Mouse (Mus musculus) midbrain, embryonic 12.5 days (tissue): ENCODE results near the gene Rps3. TPM values are rescaled to one million over a fixed set of nuclear protein-coding genes. Genes with fewer than 3 reads are reported as not detected.

Experiments
- ATAC-seq: fragments of 200-750 bp; cut with Nextera tagmentation; 2 replicates; pipeline ENCODE4 v1.8.0; 2017; ENCODE audit warnings: low read depth, moderate TSS enrichment, moderate library complexity; ENCODE audit not compliant: low FRiP score
- H3K27ac ChIP-seq: fragments of 300-500 bp; sonication (generic); replicated peaks from 2 replicates; pipeline ENCODE4 v1.5.1; 2016; ENCODE audit warnings: mild to moderate bottlenecking
- H3K27me3 ChIP-seq: fragments of 300-500 bp; sonication (generic); 2 replicates; pipeline ENCODE4 v1.6.1; 2016; ENCODE audit warnings: mild to moderate bottlenecking
- H3K36me3 ChIP-seq: fragments of 300-500 bp; sonication (generic); 2 replicates; pipeline ENCODE4 v1.6.1; 2016
- H3K4me1 ChIP-seq: fragments of 300-500 bp; sonication (generic); 2 replicates; pipeline ENCODE4 v1.6.1; 2016
- H3K4me2 ChIP-seq: fragments of 300-500 bp; sonication (generic); replicated peaks from 2 replicates; pipeline ENCODE4 v1.6.1; 2016; ENCODE audit warnings: mild to moderate bottlenecking, moderate library complexity
- H3K4me3 ChIP-seq: fragments of 300-500 bp; sonication (generic); 2 replicates; pipeline ENCODE4 v1.5.1; 2016; ENCODE audit warnings: mild to moderate bottlenecking
- H3K9ac ChIP-seq: fragments of 300-500 bp; sonication (generic); replicated peaks from 2 replicates; pipeline ENCODE4 v1.6.1; 2016; ENCODE audit warnings: mild to moderate bottlenecking, moderate library complexity
- H3K9me3 ChIP-seq: fragments of 300-500 bp; sonication (generic); 2 replicates; pipeline ENCODE4 v1.6.1; 2016; ENCODE audit warnings: mild to moderate bottlenecking
- WGBS: fragments of 180-500 bp; shearing (Covaris S2); methylation state at CpG from one replicate; pipeline ENCODE4 v1.1.7; 2016; 5-methylcytosine and 5-hydroxymethylcytosine counted together
- polyA plus RNA-seq: library from polyadenylated mRNA; unstranded; fragments of >200 nt; fragmentation: Nextera tagmentation; extraction: Ambion mirVana; gene quantifications from 2 replicates; pipeline ENCODE4 v1.2.1, GENCODE M21; 2016

The Rps3 gene
- polyA plus RNA-seq, 1 experiment from 2014 or later = 555 TPM

- no peak overlapping the region for H3K27ac ChIP-seq
- no peaks in the 10 kb centered on the region for H3K36me3 ChIP-seq
- 0 out of 2 replicates have a peak, but pooled peaks cover 5% of the 10 kb centered on the region for H3K27me3 ChIP-seq
- H3K4me1 ChIP-seq = no peaks in the 10 kb centered on the region
- no peak overlapping the region for H3K4me2 ChIP-seq
- H3K9ac ChIP-seq = no peak overlapping the region
- no peak for ATAC-seq
- no peak overlapping the region for H3K4me3 ChIP-seq
- 0 out of 2 replicates have a peak, but pooled peaks cover 2% of the 10 kb centered on the region for H3K9me3 ChIP-seq
Observed at GRCm38 (mm10) chr7:99504556-99504955, 21.0 kb upstream of the Rps3 start.

- WGBS = 45% methylated on average over 1 of the region's 1 CpGs
- no peaks in the 10 kb centered on the region for H3K9me3 ChIP-seq
- no peaks in the 10 kb centered on the region for H3K36me3 ChIP-seq
- H3K27ac ChIP-seq = no peak overlapping the region
- H3K27me3 ChIP-seq = 0 out of 2 replicates have a peak, but pooled peaks cover 8% of the 10 kb centered on the region
- no peak overlapping the region for H3K4me2 ChIP-seq
- no peak overlapping the region for H3K4me3 ChIP-seq
- no peak overlapping the region for H3K9ac ChIP-seq
- H3K4me1 ChIP-seq = no peaks in the 10 kb centered on the region
- no peak for ATAC-seq
Observed at GRCm38 (mm10) chr7:99501148-99501547, 17.6 kb upstream of the Rps3 start.

GRCm38 (mm10) chr7:99500655-99501054 lies 17.1 kb upstream of the Rps3 start:
- 30% methylated on average over 5 of the region's 5 CpGs for WGBS

GRCm38 (mm10) chr7:99500201-99500600 lies 16.7 kb upstream of the Rps3 start:
- H3K4me2 ChIP-seq = no peak overlapping the region
- 0 out of 2 replicates have a peak, but pooled peaks cover 2% of the 10 kb centered on the region for H3K9me3 ChIP-seq
- peak; percentile 65 for ATAC-seq
- H3K27me3 ChIP-seq = 0 out of 2 replicates have a peak, but pooled peaks cover 8% of the 10 kb centered on the region
- no peak overlapping the region for H3K9ac ChIP-seq
- 6% methylated on average over 8 of the region's 8 CpGs for WGBS
- no peaks in the 10 kb centered on the region for H3K4me1 ChIP-seq
- no peaks in the 10 kb centered on the region for H3K36me3 ChIP-seq
- H3K27ac ChIP-seq = no peak overlapping the region
- H3K4me3 ChIP-seq = no peak overlapping the region

More at GRCm38 (mm10) chr7:99500655-99501054, 17.1 kb upstream of the Rps3 start:
- Histone ChIP-seq H3K9me3 (0 out of 2 replicates have a peak, but pooled peaks cover 2% of the 10 kb centered on the region), H3K36me3 (no peaks in the 10 kb centered on the region), H3K4me1 (no peaks in the 10 kb centered on the region), H3K4me2 (no peak overlapping the region), H3K27ac (no peak overlapping the region), H3K9ac (no peak overlapping the region), H3K27me3 (0 out of 2 replicates have a peak, but pooled peaks cover 8% of the 10 kb centered on the region), H3K4me3 (no peak overlapping the region)
- no peak for ATAC-seq

- Histone ChIP-seq H3K4me1 (no peaks in the 10 kb centered on the region), H3K36me3 (no peaks in the 10 kb centered on the region), H3K9ac (no peak overlapping the region), H3K27ac (no peak overlapping the region), H3K4me3 (no peak overlapping the region), H3K4me2 (no peak overlapping the region), H3K9me3 (0 out of 2 replicates have a peak, but pooled peaks cover 2% of the 10 kb centered on the region), H3K27me3 (0 out of 2 replicates have a peak, but pooled peaks cover 8% of the 10 kb centered on the region)
- 65% methylated on average over 1 of the region's 1 CpGs for WGBS
- no peak for ATAC-seq
Observed at GRCm38 (mm10) chr7:99499128-99499527, 15.6 kb upstream of the Rps3 start.

GRCm38 (mm10) chr7:99489708-99490107 lies 6.2 kb upstream of the Rps3 start:
- H3K27me3 ChIP-seq = peaks cover 17% of the 10 kb centered on the region
- H3K27ac ChIP-seq = no peak overlapping the region
- no peak for ATAC-seq
- no peak overlapping the region for H3K4me2 ChIP-seq
- H3K9ac ChIP-seq = no peak overlapping the region
- H3K4me3 ChIP-seq = no peak overlapping the region
- no peaks in the 10 kb centered on the region for H3K36me3 ChIP-seq
- H3K4me1 ChIP-seq = no peaks in the 10 kb centered on the region
- H3K9me3 ChIP-seq = peaks cover 6% of the 10 kb centered on the region; the same call in 1 of the 2 replicates
- 78% methylated on average over 5 of the region's 5 CpGs for WGBS

GRCm38 (mm10) chr7:99484679-99485078 lies 1.1 kb upstream of the Rps3 start:
- Histone ChIP-seq H3K9ac (no peak overlapping the region), H3K9me3 (no peaks in the 10 kb centered on the region), H3K27ac (no peak overlapping the region), H3K27me3 (peaks cover 17% of the 10 kb centered on the region), H3K4me2 (no peak overlapping the region), H3K4me1 (peaks cover 30% of the 10 kb centered on the region), H3K4me3 (no peak overlapping the region), H3K36me3 (peaks cover 27% of the 10 kb centered on the region)
- 88% methylated on average over 1 of the region's 1 CpGs for WGBS
- no peak for ATAC-seq

- H3K36me3 ChIP-seq = peaks cover 35% of the 10 kb centered on the region
- peak; percentile 50 for ATAC-seq
- no peaks in the 10 kb centered on the region for H3K9me3 ChIP-seq
- no peak overlapping the region for H3K27ac ChIP-seq
- peak overlapping the region; percentile 89 for H3K4me3 ChIP-seq
- H3K4me1 ChIP-seq = peaks cover 30% of the 10 kb centered on the region
- no peak overlapping the region for H3K9ac ChIP-seq
- whole genome bisulfite sequencing = 45% methylated on average over 8 of the region's 8 CpGs
- peak overlapping the region; percentile 89 for H3K4me2 ChIP-seq
- H3K27me3 ChIP-seq = peaks cover 17% of the 10 kb centered on the region
Observed at GRCm38 (mm10) chr7:99483924-99484319, 384 bp upstream of the Rps3 start.

GRCm38 (mm10) chr7:99482637-99483036 lies 901 bp downstream of the Rps3 start:
- 8% methylated on average over 6 of the region's 6 CpGs for WGBS
- H3K27me3 ChIP-seq = peaks cover 14% of the 10 kb centered on the region
- H3K27ac ChIP-seq = peak overlapping the region; percentile 81
- peak overlapping the region; percentile 95 for H3K9ac ChIP-seq
- H3K36me3 ChIP-seq = peaks cover 48% of the 10 kb centered on the region
- no peak for ATAC-seq
- H3K4me3 ChIP-seq = peak overlapping the region; percentile 89
- peak overlapping the region; percentile 89 for H3K4me2 ChIP-seq
- H3K9me3 ChIP-seq = no peaks in the 10 kb centered on the region
- H3K4me1 ChIP-seq = peaks cover 34% of the 10 kb centered on the region

GRCm38 (mm10) chr7:99477235-99477634 lies 6.3 kb downstream of the Rps3 start:
- peaks cover 38% of the 10 kb centered on the region for H3K4me1 ChIP-seq
- peaks cover 88% of the 10 kb centered on the region for H3K36me3 ChIP-seq
- no peak overlapping the region for H3K4me2 ChIP-seq
- no peaks in the 10 kb centered on the region for H3K27me3 ChIP-seq
- no peak overlapping the region for H3K27ac ChIP-seq
- WGBS = 84% methylated on average over 5 of the region's 5 CpGs
- H3K9ac ChIP-seq = no peak overlapping the region
- no peak overlapping the region for H3K4me3 ChIP-seq
- ATAC-seq = no peak
- no peaks in the 10 kb centered on the region for H3K9me3 ChIP-seq

GRCm38 (mm10) chr7:99476558-99477114 lies 6.9 kb downstream of the Rps3 start:
- Histone ChIP-seq H3K4me3 (no peak overlapping the region), H3K9ac (no peak overlapping the region), H3K36me3 (peaks cover 88% of the 10 kb centered on the region), H3K27me3 (no peaks in the 10 kb centered on the region), H3K4me2 (no peak overlapping the region), H3K9me3 (no peaks in the 10 kb centered on the region), H3K4me1 (peaks cover 32% of the 10 kb centered on the region), H3K27ac (peak overlapping the region; percentile 84)
- ATAC-seq = no peak
- 52% methylated on average over 3 of the region's 3 CpGs for WGBS

- no peak overlapping the region for H3K4me3 ChIP-seq
- H3K4me2 ChIP-seq = no peak overlapping the region
- peak overlapping the region; percentile 84 for H3K27ac ChIP-seq
- peaks cover 21% of the 10 kb centered on the region for H3K4me1 ChIP-seq
- H3K9ac ChIP-seq = no peak overlapping the region
- 85% methylated on average over 2 of the region's 2 CpGs for WGBS
- peaks cover 4% of the 10 kb centered on the region for H3K27me3 ChIP-seq
- no peak for ATAC-seq
- H3K36me3 ChIP-seq = peaks cover 81% of the 10 kb centered on the region
- no peaks in the 10 kb centered on the region for H3K9me3 ChIP-seq
Observed at GRCm38 (mm10) chr7:99475562-99475911, 8.0 kb downstream of the Rps3 start.
